Mouse (Mus musculus) large intestine, adult 2 months (tissue): ENCODE measurements around the gene Ajap1. TPM values are rescaled to one million over a fixed set of nuclear protein-coding genes. Genes with fewer than 3 reads are reported as not detected.

Source experiments
- DNase-seq: peaks from one replicate; pipeline ENCODE4 v3.0.0-alpha.2; 2012; ENCODE audit warnings: low read depth, low spot score
- WGBS: fragments of 180-500 bp; shearing (Covaris S2); methylation state at CpG from one replicate; pipeline ENCODE4 v1.1.7; 2018; 5-methylcytosine and 5-hydroxymethylcytosine counted together
- polyA plus RNA-seq: library from polyadenylated mRNA; depleted of rRNA; stranded (reverse); fragments of >200 nt; gene quantifications from 2 replicates; pipeline ENCODE4 v1.2.3, GENCODE M21; 2012

The Ajap1 gene
- polyA plus RNA-seq, 1 experiment = 0.11 TPM

GRCm38 (mm10) chr4:153459503-153459902 is 23.1 kb downstream of the Ajap1 start:
- no peak for DNase-seq
- WGBS = 87% methylated on average over 9 of the region's 9 CpGs

GRCm38 (mm10) chr4:153458821-153459220 is 23.8 kb downstream of the Ajap1 start:
- DNase-seq = no peak
- WGBS = 86% methylated on average over 15 of the region's 15 CpGs

DNA sequence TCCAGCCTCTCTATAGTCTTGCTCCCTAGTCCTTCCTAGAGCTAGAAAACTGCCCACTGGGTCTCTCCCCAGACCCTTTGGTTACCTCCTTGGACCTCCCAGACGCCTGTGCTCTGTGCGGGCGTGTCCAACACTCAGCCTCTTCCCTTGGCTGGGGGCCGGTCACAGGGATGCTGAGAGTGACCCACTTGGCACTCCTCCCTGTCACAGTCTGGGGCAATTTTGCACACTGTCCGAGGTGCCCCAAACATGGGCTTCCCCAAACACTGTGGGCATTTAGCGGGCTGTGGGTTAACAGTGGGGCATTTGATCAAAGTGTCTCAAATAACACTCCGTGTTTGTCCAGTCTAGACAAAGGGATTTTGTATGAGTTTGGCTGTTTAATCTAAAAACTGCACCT is 29.1 kb downstream of the Ajap1 start:
- WGBS = 76% methylated on average over 7 of the region's 7 CpGs
- no peak for DNase-seq

DNA sequence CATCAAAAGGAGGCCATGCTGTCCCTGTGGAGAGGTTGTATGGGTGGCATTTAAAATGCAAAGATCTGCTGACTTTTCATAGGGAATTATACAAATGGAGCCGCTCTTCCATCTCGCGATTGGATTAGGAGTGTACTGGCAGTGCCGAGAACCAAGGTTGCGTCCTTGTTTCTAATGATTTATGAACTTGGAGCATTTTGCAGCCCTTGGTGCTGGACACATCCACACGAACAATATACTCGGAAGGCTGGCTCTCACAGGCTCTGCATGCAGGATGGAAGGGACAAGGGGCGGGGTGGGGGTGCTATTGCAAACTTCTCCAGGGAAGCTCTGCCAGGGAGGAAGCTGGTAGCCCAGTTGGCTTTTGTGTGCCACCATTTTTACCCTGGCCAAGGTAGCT is 31.1 kb downstream of the Ajap1 start:
- no peak for DNase-seq
- WGBS = 90% methylated on average over 8 of the region's 8 CpGs

DNA sequence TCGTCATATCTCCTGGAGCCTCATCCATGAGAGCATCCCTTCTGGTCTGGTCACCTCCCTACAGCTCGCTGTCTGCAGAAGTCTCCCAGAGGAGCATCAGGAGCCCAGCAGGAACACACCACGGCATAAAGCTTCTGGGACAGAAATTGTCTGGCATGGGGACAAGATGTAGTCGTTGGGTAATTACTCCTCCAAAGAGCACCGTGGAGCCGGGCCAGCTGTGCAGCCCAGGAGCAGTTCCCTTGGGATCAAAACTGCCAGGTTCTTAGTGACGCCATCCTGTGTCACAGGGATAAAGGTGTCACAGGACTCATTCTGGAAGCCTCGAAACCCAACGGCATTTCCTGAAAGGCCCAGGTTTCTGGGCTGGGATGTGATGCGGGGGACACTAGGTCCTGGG is 40.1 kb downstream of the Ajap1 start:
- no peak for DNase-seq
- 77% methylated on average over 10 of the region's 10 CpGs for WGBS

- WGBS = 70% methylated on average over 11 of the region's 11 CpGs
- DNase-seq = no peak
These were observed 42.7 kb downstream of the Ajap1 start for GRCm38 (mm10) chr4:153439868-153440267.

DNA sequence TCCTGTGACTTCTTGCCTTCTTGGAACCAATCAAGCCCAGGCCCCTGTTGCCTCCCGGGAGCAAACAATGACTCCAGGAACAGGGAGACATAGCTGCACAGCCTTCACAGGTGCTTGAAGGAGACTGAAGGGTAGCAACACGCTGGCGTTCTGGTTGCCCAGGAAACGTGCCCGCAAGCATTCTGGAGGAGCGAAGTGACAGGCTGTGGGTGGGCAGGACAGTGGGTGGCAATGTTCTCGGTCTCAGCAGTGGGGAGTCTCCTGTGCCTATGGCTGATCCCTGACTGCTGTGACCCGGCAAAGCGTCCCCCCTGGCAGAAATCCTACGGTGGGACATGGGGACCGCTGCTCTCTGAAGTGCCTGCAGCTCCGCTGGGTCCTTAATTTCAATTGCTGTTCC is 43.6 kb downstream of the Ajap1 start:
- DNase-seq = no peak
- 76% methylated on average over 12 of the region's 12 CpGs for WGBS

DNA sequence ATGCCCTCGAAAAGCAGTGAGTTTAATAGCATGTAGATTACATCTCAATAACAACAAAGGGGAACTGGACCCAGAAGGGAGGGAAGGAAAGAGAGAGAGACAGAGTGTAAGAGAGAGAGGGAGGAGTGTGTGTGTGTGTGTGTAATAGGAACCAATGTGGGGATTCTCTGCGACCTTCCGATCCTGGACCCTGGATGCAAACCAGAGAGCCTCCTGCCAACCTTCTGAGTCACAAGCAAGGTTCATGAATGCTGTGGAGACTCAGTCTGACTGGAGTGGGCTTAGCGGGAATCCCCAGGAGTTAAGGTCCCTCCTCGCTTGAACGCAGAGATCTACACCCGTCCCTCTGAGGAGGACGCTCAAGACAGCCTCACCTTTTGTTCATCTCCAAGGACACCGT is 45.4 kb downstream of the Ajap1 start:
- DNase-seq = no peak
- WGBS = 70% methylated on average over 9 of the region's 9 CpGs

DNA sequence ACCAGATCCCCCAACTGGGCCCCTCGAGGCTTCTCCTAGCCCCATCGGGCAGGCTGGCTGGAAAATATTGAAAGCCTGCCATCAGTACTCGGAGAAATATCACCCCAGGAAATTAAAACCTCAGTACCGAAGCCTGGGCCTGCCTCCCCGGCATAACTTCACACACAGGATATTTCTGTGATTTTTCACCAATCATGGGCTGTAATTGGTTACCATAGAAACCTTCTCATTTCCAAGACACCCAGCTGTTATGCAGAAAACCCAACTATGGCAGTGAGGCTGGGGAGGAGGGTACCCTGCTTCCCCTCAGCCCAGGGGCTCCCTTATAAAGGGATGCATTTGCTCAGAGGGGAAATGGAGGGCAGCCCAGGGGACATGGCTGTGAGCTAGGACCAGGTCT is 46.7 kb downstream of the Ajap1 start:
- no peak for DNase-seq
- 63% methylated on average over 5 of the region's 5 CpGs for WGBS

GRCm38 (mm10) chr4:153429971-153430370 is 52.6 kb downstream of the Ajap1 start:
- no peak for DNase-seq
- WGBS = 79% methylated on average over 2 of the region's 2 CpGs

DNA sequence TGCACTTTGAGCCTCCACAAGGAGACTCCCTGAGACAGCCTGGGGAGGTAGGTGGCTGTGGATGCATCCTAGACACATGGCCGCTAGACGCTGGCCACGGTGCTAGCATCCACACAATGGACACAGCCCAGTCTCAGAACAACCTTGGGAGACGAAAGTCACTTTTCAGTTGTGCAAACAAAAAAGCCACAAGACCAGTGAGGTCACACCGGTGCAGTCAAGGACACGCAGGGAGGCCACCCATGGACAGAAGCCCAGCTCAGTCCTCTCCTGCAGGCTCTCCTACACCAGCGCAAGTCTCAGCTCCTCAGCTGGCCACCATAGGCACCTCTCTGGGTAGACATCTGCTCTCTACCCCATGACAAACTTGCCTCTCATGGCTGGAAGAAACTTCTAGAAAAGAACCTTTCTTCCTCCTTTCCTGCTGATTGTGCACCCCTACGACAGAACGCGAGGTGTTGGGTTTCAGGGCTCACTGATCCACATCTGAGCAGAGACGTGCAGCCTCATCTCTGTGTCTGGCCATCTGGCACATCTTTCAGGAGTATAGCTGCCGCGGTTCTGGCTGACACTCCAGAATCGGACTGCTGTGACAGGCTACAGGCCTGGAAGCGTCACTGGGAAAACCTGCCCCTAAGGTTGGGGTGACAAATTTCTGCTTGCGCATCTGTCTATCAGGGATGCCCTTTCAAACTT is 56.5 kb downstream of the Ajap1 start:
- no peak for DNase-seq
- 76% methylated on average over 16 of the region's 16 CpGs for WGBS

- DNase-seq = no peak
- WGBS = 75% methylated on average over 10 of the region's 10 CpGs
These were observed 58.3 kb downstream of the Ajap1 start for GRCm38 (mm10) chr4:153424324-153424723.

GRCm38 (mm10) chr4:153417926-153418325 is 64.7 kb downstream of the Ajap1 start:
- DNase-seq = no peak
- WGBS = 3% methylated on average over 11 of the region's 12 CpGs

- DNase-seq = no peak
- 6% methylated on average over 23 of the region's 23 CpGs for WGBS
These were observed 65.3 kb downstream of the Ajap1 start for GRCm38 (mm10) chr4:153417164-153417896.

GRCm38 (mm10) chr4:153416111-153416510 is 66.5 kb downstream of the Ajap1 start:
- WGBS = 52% methylated on average over 9 of the region's 9 CpGs
- no peak for DNase-seq

- DNase-seq = no peak
- 90% methylated on average over 8 of the region's 8 CpGs for WGBS
These were observed 84.2 kb downstream of the Ajap1 start for GRCm38 (mm10) chr4:153398421-153398820.

DNA sequence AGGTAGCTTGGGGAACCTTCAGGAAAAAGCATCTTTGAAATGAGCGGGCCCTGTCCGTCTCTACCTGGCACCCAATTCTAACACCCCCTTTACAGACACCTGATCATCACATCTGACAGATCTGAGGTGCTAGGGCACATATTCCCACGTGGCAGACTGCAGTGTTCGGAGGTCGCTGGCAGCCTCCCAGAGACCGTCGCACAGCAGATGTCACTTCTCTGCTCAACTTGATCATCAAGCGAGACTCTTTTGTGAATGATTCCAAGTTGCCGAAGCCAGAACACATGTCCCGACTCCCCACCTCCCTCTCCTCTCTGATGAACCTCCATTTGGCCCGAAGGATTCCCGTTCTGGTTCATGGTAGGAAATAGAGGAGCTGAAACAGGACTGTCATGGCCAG is 95.1 kb downstream of the Ajap1 start:
- no peak for DNase-seq
- 88% methylated on average over 12 of the region's 12 CpGs for WGBS

GRCm38 (mm10) chr4:153381433-153381832 is 101.2 kb downstream of the Ajap1 start:
- DNase-seq = no peak
- 58% methylated on average over 7 of the region's 7 CpGs for WGBS

GRCm38 (mm10) chr4:153380885-153381284 is 101.7 kb downstream of the Ajap1 start:
- 85% methylated on average over 10 of the region's 10 CpGs for WGBS
- no peak for DNase-seq

DNA sequence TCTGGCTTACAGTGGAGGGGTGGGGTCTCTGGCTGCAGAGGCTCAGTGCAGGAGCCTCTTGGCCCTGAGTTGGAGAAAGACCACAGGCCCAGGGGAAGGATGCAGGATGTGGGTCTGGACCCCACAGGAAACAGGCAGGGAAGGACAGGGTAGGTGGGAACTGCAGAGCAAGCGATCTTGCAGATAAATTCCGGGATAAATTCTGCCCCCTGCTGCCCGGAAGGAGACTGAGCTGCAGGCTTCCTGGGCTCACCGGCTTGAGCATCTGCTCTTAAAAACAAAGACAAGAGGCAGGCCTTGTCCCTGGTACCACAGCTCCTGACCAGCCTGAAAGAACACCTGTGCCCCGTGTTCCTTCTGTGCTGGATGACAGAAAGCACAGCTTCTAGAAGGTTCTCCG is 104.6 kb downstream of the Ajap1 start:
- no peak for DNase-seq
- 20% methylated on average over 6 of the region's 6 CpGs for WGBS

DNA sequence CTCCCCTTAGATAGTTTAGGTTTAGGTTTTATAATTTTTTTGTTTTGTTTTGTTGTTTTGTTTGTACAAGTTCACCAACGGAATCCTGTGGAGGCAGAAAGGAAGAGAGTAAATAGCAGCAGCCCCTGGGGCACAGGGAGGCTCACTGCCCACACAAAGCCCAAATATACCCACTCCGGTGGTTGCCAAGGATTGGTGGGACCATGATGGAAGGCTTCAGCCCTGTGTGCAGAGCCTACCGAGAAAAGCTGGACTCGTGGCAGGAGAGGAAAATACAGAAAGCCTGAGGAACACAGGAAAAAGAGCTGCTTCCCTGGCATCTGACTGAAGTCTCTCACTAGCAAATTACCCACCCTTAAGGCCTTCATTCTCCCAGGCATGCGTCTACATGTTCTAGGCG is 108.4 kb downstream of the Ajap1 start:
- WGBS = 73% methylated on average over 6 of the region's 6 CpGs
- DNase-seq = no peak
